Mouse (Mus musculus) E14TG2a.4 (cell line): Measurements from ENCODE around the gene Zfp536.
"Not testable (repeated sequence)": the region's sequence is repeated elsewhere in the genome, so short reads cannot be mapped to it uniquely, and the experiment has no call there.

Experiments used
- H3K27me3 ChIP-seq: 2 replicates; pipeline ENCODE4 v1.6.1; 2014; ENCODE audit warnings: low read length, control low read depth; ENCODE audit not compliant: insufficient read depth
- H3K36me3 ChIP-seq: 2 replicates; pipeline ENCODE4 v1.6.1; 2014; ENCODE audit warnings: low read length, control low read depth; ENCODE audit not compliant: insufficient read depth
- H3K4me1 ChIP-seq: replicated peaks from 2 replicates; pipeline ENCODE4 v1.6.1; 2014; ENCODE audit warnings: low read depth, low read length, control low read depth
- H3K4me3 ChIP-seq: replicated peaks from 2 replicates; pipeline ENCODE4 v1.5.1; 2014; ENCODE audit warnings: mild to moderate bottlenecking, low read length
- H3K9me3 ChIP-seq: 2 replicates; pipeline ENCODE4 v1.6.1; 2014; ENCODE audit warnings: low read length, control low read depth
- CTCF ChIP-seq: conservative IDR thresholded peaks from 2 replicates; pipeline ENCODE4 v1.5.1; 2014; ENCODE audit warnings: low read length
- NANOG ChIP-seq: IDR thresholded peaks from 2 replicates; pipeline ENCODE4 v1.6.1; 2014; ENCODE audit warnings: borderline replicate concordance, low read length, mixed read lengths
- POU5F1 ChIP-seq: IDR thresholded peaks from 2 replicates; pipeline ENCODE4 v1.6.1; 2014; ENCODE audit warnings: low read length, borderline replicate concordance

The Zfp536 gene

GRCm38 (mm10) chr7:37617880-37618279 is 155.6 kb downstream of the Zfp536 start:
- Histone ChIP-seq H3K4me3 (no peak overlapping the region), H3K9me3 (peaks cover 3% of the 10 kb centered on the region; the same call in 1 of the 2 replicates), H3K27me3 (peaks cover 64% of the 10 kb centered on the region), H3K36me3 (no peaks in the 10 kb centered on the region), H3K4me1 (no peaks in the 10 kb centered on the region)
- no peak for TF ChIP-seq POU5F1

- Histone ChIP-seq H3K36me3 (no peaks in the 10 kb centered on the region), H3K4me1 (no peaks in the 10 kb centered on the region), H3K9me3 (no peaks in the 10 kb centered on the region; the same call in 1 of the 2 replicates), H3K27me3 (peaks cover 61% of the 10 kb centered on the region), H3K4me3 (no peak overlapping the region)
- TF ChIP-seq POU5F1 (no peak), NANOG (no peak), CTCF (no peak)
Measured at GRCm38 (mm10) chr7:37615932-37616331, 157.5 kb downstream of the Zfp536 start.

GRCm38 (mm10) chr7:37614381-37614780 is 159.1 kb downstream of the Zfp536 start:
- H3K4me3 ChIP-seq, result no peak overlapping the region

GRCm38 (mm10) chr7:37608556-37608955 is 164.9 kb downstream of the Zfp536 start:
- no peak overlapping the region for H3K4me3 ChIP-seq
- TF ChIP-seq NANOG (no peak), CTCF (no peak), POU5F1 (no peak)
- H3K4me1 ChIP-seq, result peaks cover 10% of the 10 kb centered on the region
- H3K27me3 ChIP-seq, result peaks cover 53% of the 10 kb centered on the region
- H3K36me3 ChIP-seq, result no peaks in the 10 kb centered on the region
- H3K9me3 ChIP-seq, result no peaks in the 10 kb centered on the region

More at GRCm38 (mm10) chr7:37614381-37614780, 159.1 kb downstream of the Zfp536 start:
- TF ChIP-seq POU5F1 (no peak), NANOG (no peak), CTCF (no peak)
- Histone ChIP-seq H3K4me1 (no peaks in the 10 kb centered on the region), H3K36me3 (no peaks in the 10 kb centered on the region), H3K9me3 (no peaks in the 10 kb centered on the region; the same call in 1 of the 2 replicates), H3K27me3 (peaks cover 60% of the 10 kb centered on the region)

- Histone ChIP-seq H3K36me3 (no peaks in the 10 kb centered on the region), H3K9me3 (no peaks in the 10 kb centered on the region), H3K4me3 (no peak overlapping the region), H3K4me1 (peaks cover 10% of the 10 kb centered on the region), H3K27me3 (peaks cover 51% of the 10 kb centered on the region)
- TF ChIP-seq CTCF (no peak), NANOG (no peak), POU5F1 (no peak)
Measured at GRCm38 (mm10) chr7:37607906-37608305, 165.5 kb downstream of the Zfp536 start.

- Histone ChIP-seq H3K4me3 (no peak overlapping the region), H3K9me3 (no peaks in the 10 kb centered on the region), H3K27me3 (peaks cover 43% of the 10 kb centered on the region), H3K4me1 (peaks cover 10% of the 10 kb centered on the region), H3K36me3 (no peaks in the 10 kb centered on the region)
- TF ChIP-seq CTCF (peak; percentile 24), NANOG (no peak)
Measured at GRCm38 (mm10) chr7:37606472-37606871, 167.0 kb downstream of the Zfp536 start.

GRCm38 (mm10) chr7:37603525-37603909 is 169.9 kb downstream of the Zfp536 start:
- H3K9me3 ChIP-seq, H3K4me3 ChIP-seq, H3K36me3 ChIP-seq: not testable (repeated sequence)
- Histone ChIP-seq H3K27me3 (peaks cover 31% of the 10 kb centered on the region), H3K4me1 (peaks cover 10% of the 10 kb centered on the region)

GRCm38 (mm10) chr7:37602871-37603524 is 170.4 kb downstream of the Zfp536 start:
- H3K27me3 ChIP-seq, result peaks cover 30% of the 10 kb centered on the region
- no peaks in the 10 kb centered on the region for H3K36me3 ChIP-seq
- TF ChIP-seq CTCF (no peak), NANOG (no peak), POU5F1 (no peak)
- no peaks in the 10 kb centered on the region for H3K9me3 ChIP-seq
- H3K4me1 ChIP-seq, result peaks cover 9% of the 10 kb centered on the region
- no peak overlapping the region for H3K4me3 ChIP-seq

- Histone ChIP-seq H3K27me3 (peaks cover 36% of the 10 kb centered on the region), H3K4me1 (no peaks in the 10 kb centered on the region; the same call in 1 of the 2 replicates), H3K4me3 (no peak overlapping the region), H3K9me3 (no peaks in the 10 kb centered on the region), H3K36me3 (no peaks in the 10 kb centered on the region)
- TF ChIP-seq POU5F1, result no peak
- no peak for TF ChIP-seq NANOG
- TF ChIP-seq CTCF, result no peak
Measured at GRCm38 (mm10) chr7:37600318-37600717, 173.1 kb downstream of the Zfp536 start.
